Mouse (Mus musculus) liver, embryonic 16.5 days (tissue): Measurements from ENCODE around the gene Trove2. TPM values are rescaled to one million over a fixed set of nuclear protein-coding genes. Genes with fewer than 3 reads are reported as not detected.
A peak's percentile ranks its signal among the peaks of the same experiment; 100 is the strongest.

Experiments
- ATAC-seq: fragments of 200-750 bp; cut with Nextera tagmentation; 2 replicates; pipeline ENCODE4 v1.8.0; 2017; ENCODE audit warnings: low read depth, mild to moderate bottlenecking, moderate number of reproducible peaks, moderate library complexity
- H3K27ac ChIP-seq: fragments of 300-500 bp; sonication (generic); 2 replicates; pipeline ENCODE4 v1.5.1; 2014; ENCODE audit warnings: mild to moderate bottlenecking, low read length
- H3K27me3 ChIP-seq: fragments of 300-500 bp; sonication (generic); 2 replicates; pipeline ENCODE4 v1.6.1; 2014; ENCODE audit warnings: low read depth, low read length, mixed read lengths; ENCODE audit not compliant: control insufficient read depth, insufficient read depth
- H3K36me3 ChIP-seq: fragments of 300-500 bp; sonication (generic); 2 replicates; pipeline ENCODE4 v1.6.1; 2014; ENCODE audit warnings: mild to moderate bottlenecking; ENCODE audit not compliant: control insufficient read depth, insufficient read depth
- H3K4me1 ChIP-seq: fragments of 300-500 bp; sonication (generic); 2 replicates; pipeline ENCODE4 v1.6.1; 2014; ENCODE audit warnings: low read depth, low read length, mixed read lengths; ENCODE audit not compliant: control insufficient read depth
- H3K4me2 ChIP-seq: fragments of 300-500 bp; sonication (generic); 2 replicates; pipeline ENCODE4 v1.6.1; 2014; ENCODE audit warnings: low read depth, low read length, mixed read lengths
- H3K4me3 ChIP-seq: fragments of 300-500 bp; sonication (generic); 2 replicates; pipeline ENCODE4 v1.5.1; 2014; ENCODE audit warnings: low read depth, mild to moderate bottlenecking, low read length
- H3K9ac ChIP-seq: fragments of 300-500 bp; sonication (generic); 2 replicates; pipeline ENCODE4 v1.6.1; 2014; ENCODE audit warnings: low read depth, low read length
- H3K9me3 ChIP-seq: fragments of 300-500 bp; sonication (generic); replicated peaks from 2 replicates; pipeline ENCODE4 v1.6.1; 2016; ENCODE audit warnings: low read length; ENCODE audit not compliant: control insufficient read depth
- WGBS: fragments of 180-500 bp; shearing (Covaris S2); extraction: QIAGEN DNeasy Blood & Tissue Kit; methylation state at CpG from one replicate; pipeline ENCODE4 v1.1.7; 2014; ENCODE audit not compliant: insufficient replicate concordance; 5-methylcytosine and 5-hydroxymethylcytosine counted together
- polyA plus RNA-seq: library from polyadenylated mRNA; unstranded; fragments of >200 nt; fragmentation: Nextera tagmentation; extraction: Ambion mirVana; gene quantifications from 2 replicates; pipeline ENCODE4 v1.2.1, GENCODE M21; 2015

The Trove2 gene
- 1.4 and 1.7 TPM in 2 replicates for polyA plus RNA-seq

DNA sequence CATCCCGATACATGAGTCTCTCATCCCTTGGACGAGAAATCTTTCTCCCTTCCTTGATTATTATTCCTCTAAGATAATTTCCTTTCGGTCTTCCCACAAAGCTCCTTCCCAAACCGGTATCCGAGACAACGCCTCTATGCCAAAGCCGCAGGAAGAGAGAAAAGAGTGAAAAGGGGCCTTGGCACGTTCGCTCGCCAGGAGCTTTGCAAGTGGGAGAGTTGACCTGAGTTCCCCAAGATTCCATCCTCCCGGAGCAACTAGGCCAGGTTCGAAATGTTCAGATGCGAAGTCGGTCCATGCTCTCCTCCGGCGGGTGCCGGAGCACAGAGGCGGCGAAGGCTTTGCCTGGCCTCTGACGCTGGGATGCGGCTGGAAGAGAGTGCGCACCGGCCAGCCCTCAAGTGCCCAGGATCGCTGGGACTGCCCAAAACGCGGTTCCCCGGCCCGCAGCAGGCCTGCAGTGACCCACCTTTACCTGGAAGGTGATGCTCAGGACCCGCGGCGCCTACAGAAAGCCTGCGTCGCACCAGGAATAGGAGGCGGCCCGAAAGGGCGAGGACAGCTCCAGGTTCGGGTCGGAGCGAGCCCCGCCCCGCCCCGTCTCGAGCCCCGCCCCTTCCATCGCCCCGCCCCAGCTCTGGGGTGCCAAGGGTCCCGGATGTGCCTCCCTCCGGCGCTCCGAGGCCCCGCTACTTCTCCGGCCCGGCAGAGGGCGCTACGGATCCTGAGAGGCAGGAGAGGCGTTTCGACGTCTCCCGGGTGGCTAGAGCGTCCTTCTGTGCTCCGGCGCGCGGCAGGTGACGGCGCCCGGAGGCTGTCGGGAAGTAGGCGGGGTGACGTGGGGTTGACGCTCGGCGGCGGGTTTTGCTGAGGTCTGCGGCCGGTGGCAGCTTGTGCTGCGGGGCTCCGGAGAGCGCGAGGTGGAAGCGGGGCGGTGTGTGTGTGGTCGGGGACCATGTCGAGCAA is at the start of gene Trove2, which contains the start of gene Uchl5:
TSS of gene Trove2 (minus strand) at position 623 of the 966 bp plus-strand sequence.
TSS of gene Uchl5 (plus strand) at position 827 of the 966 bp plus-strand sequence.
- Histone ChIP-seq H3K36me3 (no peaks in the 10 kb centered on the region), H3K9me3 (no peaks in the 10 kb centered on the region), H3K4me2 (peak within 1 kb of the TSS; percentile 81), H3K27me3 (peaks cover 7% of the 10 kb centered on the region), H3K4me1 (peaks cover 7% of the 10 kb centered on the region), H3K9ac (peak within 1 kb of the TSS; percentile 97), H3K4me3 (peak within 1 kb of the TSS; percentile 98), H3K27ac (peak within 1 kb of the TSS; percentile 86)
- WGBS = under 1% methylated on average over 82 of the region's 84 CpGs
- ATAC-seq = peak; percentile 95

DNA sequence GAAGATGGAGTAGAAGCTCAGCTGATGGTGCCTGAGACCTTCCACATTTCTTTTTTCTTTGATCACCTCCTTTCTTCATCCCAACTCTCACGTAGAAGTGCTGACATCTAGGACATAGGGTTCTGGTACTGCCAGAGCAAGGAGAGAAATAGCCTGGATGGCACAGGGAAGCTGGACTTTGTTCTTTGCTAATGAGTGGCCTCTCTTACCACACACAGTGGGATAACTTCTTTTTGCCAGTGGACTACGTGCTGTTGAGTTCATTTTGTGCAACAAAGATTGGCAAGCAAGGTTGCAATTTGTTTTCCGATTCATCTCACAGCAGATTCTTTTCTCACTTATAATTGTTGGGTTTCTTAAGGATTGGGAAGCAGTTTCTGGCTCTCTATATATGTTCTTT is 45.8 kb upstream of the Trove2 start:
- no peak overlapping the region for H3K9ac ChIP-seq
- H3K4me3 ChIP-seq = no peak overlapping the region
- no peaks in the 10 kb centered on the region for H3K27me3 ChIP-seq
- H3K9me3 ChIP-seq = no peaks in the 10 kb centered on the region
- no peaks in the 10 kb centered on the region for H3K4me1 ChIP-seq
- H3K4me2 ChIP-seq = no peak overlapping the region
- H3K36me3 ChIP-seq = no peaks in the 10 kb centered on the region
- H3K27ac ChIP-seq = no peak overlapping the region
- no peak for ATAC-seq
- WGBS = 60% methylated on average over 3 of the region's 3 CpGs

DNA sequence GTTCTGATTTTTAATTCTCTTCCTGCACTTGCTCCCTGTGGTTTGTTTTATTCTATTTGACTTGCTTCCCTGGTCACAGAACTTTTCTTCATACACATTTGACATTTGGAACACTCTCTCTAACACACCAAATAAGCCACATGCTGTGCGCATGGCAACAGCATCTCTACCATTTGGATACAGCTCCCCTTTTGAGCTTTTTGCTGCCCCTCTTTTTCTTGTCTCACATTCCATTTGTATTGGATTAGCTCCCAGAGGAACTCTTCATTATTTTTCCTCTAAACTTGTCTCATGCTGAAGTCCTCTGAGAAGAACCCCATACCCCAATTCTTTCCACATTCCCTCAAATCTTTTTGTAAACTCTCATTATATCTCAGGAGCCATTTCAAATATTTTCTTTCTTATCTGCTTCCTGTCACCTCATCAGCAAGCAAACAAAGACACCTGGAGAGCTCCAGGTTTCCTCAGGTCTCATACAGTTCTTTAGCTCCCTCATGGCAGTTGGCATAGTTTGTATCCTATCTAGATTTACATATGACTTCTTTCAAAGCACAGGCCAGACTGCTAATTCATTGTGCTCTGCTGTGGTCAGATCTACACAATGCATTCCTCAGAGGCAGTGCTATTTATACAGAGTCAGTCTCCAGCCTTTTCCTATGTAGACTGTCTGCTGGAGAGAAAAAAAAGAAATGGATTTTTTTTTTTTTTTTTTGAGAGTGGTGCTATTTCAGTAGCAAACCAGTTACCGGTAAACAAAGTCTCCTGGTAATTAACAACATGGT is 43.4 kb upstream of the Trove2 start:
- H3K4me2 ChIP-seq = no peak overlapping the region
- no peak overlapping the region for H3K4me3 ChIP-seq
- H3K27me3 ChIP-seq = no peaks in the 10 kb centered on the region
- no peak overlapping the region for H3K9ac ChIP-seq
- H3K9me3 ChIP-seq = no peaks in the 10 kb centered on the region
- no peak overlapping the region for H3K27ac ChIP-seq
- no peaks in the 10 kb centered on the region for H3K36me3 ChIP-seq
- WGBS = 83% methylated on average over 2 of the region's 2 CpGs
- ATAC-seq = no peak
- no peaks in the 10 kb centered on the region for H3K4me1 ChIP-seq

DNA sequence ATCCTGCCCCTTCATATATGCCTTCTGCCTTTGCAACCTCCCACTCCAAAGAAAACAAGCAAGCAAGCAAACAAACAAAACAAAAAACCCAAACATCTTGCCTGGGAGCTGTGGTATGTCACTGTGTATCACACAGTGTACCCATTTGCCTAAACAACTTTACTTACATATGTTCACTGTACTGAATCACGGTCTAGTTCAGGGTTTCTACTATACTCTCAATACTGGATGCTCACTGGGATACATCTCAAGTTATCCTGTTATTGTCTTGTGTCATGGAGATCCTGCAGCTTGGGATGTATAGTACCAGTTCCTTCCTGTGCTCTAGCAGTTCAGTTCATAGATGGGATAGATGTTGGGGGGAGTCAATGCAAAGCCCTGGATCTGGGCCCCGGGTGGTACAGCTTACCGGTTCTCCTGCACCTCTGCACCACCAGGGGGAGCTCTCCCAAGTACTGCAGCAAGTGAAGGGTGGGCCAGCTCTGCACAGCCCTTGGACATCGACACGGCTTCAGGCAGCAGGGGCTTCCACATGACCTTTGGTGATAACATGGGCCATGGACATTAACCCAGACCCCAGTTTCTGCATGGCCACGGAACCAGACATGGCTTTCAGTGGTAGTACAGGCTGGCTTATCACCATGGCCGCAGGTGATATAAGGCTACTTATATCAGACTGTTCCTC is 37.0 kb upstream of the Trove2 start:
- peak; percentile 73 for ATAC-seq
- WGBS = 34% methylated on average over 7 of the region's 7 CpGs

DNA sequence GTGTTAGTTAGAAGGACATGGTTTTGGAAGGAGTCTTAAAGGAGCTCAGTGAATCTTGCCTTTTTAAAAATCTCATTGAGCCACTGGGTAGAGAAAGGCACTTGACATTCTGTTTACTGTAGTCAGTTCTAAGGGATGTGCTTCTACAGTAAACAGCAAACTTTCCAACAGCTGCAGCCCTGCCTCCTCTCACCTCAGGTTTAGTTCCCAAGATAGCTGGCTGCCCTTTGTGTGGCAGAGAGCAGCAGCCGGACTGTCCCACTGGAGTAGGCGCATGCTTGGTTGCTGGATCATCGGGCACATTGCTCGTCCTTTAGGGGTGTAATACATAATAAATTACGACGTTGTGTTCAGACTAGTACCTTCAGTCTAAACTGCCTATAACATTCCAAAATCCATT is 32.2 kb upstream of the Trove2 start:
- H3K9me3 ChIP-seq = no peaks in the 10 kb centered on the region
- H3K36me3 ChIP-seq = peaks cover 10% of the 10 kb centered on the region
- 79% methylated on average over 6 of the region's 6 CpGs for WGBS
- no peaks in the 10 kb centered on the region for H3K4me1 ChIP-seq
- ATAC-seq = no peak
- H3K27me3 ChIP-seq = no peaks in the 10 kb centered on the region
- H3K4me3 ChIP-seq = no peak overlapping the region
- no peak overlapping the region for H3K4me2 ChIP-seq
- H3K27ac ChIP-seq = no peak overlapping the region
- H3K9ac ChIP-seq = no peak overlapping the region

More for the DNA sequence above, 37.0 kb upstream of the Trove2 start:
- Histone ChIP-seq H3K4me3 (no peak overlapping the region), H3K9me3 (no peaks in the 10 kb centered on the region), H3K4me2 (no peak overlapping the region), H3K36me3 (no peaks in the 10 kb centered on the region), H3K9ac (no peak overlapping the region), H3K4me1 (no peaks in the 10 kb centered on the region), H3K27me3 (no peaks in the 10 kb centered on the region), H3K27ac (no peak overlapping the region)

DNA sequence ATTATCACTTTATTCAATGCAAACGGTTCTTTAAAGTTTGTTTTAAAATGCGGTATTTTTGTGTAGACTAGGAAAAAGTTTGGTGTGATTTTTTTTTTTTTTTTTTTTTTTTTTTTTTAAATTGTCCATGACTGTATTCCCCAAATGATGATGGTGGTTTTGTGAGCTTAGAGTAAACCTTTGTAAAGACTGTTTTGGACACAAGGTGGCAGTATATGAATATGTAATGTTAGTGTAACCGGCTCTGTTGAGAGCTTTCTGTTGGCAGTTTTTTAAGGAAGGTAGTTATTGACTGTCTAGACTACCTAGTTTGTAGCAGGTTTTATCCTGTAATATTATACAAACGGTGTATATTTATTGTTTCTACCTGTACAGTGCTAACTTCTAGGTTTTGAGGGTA is 26.7 kb upstream of the Trove2 start:
- WGBS = 37% methylated on average over 4 of the region's 4 CpGs
- Histone ChIP-seq H3K27me3 (no peaks in the 10 kb centered on the region), H3K9ac (no peak overlapping the region), H3K4me1 (no peaks in the 10 kb centered on the region), H3K4me3 (no peak overlapping the region), H3K4me2 (no peak overlapping the region), H3K36me3 (peaks cover 13% of the 10 kb centered on the region), H3K9me3 (no peaks in the 10 kb centered on the region), H3K27ac (no peak overlapping the region)
- 0 out of 2 replicates have a peak, but pooled peaks have one; percentile 45 for ATAC-seq

DNA sequence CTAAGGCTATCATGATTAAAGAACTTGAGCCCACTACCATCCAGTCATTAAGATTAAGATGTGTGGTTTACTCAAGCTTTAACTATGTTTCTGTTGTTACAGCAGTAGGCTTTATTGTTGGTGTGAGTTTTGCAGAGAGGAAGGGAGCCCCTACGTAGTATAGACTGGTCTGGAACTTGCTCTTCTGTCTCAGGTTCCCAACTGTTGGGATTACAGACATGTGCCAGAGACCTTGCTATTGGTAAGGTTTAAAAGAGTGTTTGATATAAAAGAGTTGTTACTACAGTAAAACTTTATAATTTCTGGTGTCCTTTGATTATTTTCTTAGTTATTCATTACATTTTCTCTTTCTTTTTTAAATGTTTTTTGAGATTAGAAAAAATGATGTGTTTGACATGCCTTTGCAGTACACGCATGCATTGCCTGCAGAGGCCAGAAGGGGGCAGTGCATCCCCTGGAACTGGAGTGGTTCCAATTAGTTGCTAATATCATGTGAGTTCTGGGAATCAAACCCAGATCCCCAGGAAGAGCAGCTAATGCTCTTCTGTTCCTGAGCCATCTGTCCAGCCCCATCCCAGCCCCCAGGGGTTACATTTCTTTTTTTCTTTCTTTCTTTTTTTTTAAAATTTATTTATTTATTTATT is 11.8 kb upstream of the Trove2 start:
- Histone ChIP-seq H3K27me3 (no peaks in the 10 kb centered on the region), H3K9me3 (no peaks in the 10 kb centered on the region), H3K9ac (no peak overlapping the region), H3K4me2 (no peak overlapping the region), H3K4me3 (no peak overlapping the region), H3K27ac (no peak overlapping the region), H3K4me1 (no peaks in the 10 kb centered on the region), H3K36me3 (no peaks in the 10 kb centered on the region; the same call in 1 of the 2 replicates)
- 55% methylated on average over 2 of the region's 2 CpGs for WGBS
- ATAC-seq = 0 out of 2 replicates have a peak, but pooled peaks have one; percentile 21

DNA sequence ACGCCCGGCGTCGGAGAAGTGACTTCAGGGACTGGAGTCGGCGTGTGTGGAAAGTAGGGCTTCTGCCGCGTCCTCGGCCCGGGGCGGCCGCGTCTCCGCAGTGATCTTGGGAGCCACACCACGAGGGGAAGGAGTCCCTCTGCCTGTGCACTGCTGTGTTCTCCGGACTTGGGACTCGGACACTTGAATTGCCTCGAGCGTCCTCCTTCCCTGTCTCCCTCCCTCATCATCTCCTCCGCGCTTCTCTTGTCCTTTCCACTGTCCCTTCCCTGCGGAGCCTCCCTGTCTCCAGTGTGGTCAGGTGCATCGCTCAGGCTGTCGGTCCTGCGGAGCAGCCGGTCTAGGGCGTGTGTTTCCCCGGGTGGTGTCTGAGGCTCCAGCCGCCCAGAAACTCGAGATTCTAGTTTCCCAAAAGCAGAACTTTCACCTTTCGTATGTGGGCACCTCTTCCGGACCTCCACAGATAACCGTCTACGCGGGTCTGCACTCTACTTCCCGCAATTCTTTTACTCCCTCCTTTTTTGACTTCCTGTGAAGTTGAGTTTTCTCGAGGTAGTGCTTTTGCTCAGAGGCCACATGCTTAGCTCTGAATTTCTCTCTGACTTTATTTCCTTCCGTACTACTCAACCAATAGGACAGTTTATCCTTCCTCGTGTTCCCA is 820 bp upstream of the Trove2 start:
- Histone ChIP-seq H3K4me2 (peak overlapping the region; percentile 81), H3K27me3 (peaks cover 7% of the 10 kb centered on the region)
- WGBS = under 1% methylated on average over 35 of the region's 39 CpGs

More for the DNA sequence above, 820 bp upstream of the Trove2 start:
- ATAC-seq = peak; percentile 26
- H3K9me3 ChIP-seq = no peaks in the 10 kb centered on the region
- no peaks in the 10 kb centered on the region for H3K36me3 ChIP-seq
- H3K4me3 ChIP-seq = peak overlapping the region; percentile 98
- peak overlapping the region; percentile 86 for H3K27ac ChIP-seq
- peak overlapping the region; percentile 97 for H3K9ac ChIP-seq
- H3K4me1 ChIP-seq = peaks cover 7% of the 10 kb centered on the region
